Mouse (Mus musculus): ENCODE measurements around the gene Tm4sf1. TPM values are rescaled to one million over a fixed set of nuclear protein-coding genes. Genes with fewer than 3 reads are reported as not detected.

Tm4sf1 gene
- polyA plus RNA-seq, 1 experiment from 2014 or later: 407 TPM

GRCm38 (mm10) chr3:57276821-57277220 is 25.0 kb downstream of the Tm4sf1 start:
- H3K36me3 ChIP-seq (ENCODE audit: insufficient read depth, low read length): no peaks in the 10 kb centered on the region
- WGBS: 67% methylated on average over 3 of the region's 3 CpGs
- 0 out of 2 replicates have a peak overlapping the region, but pooled peaks have one; percentile 3 for H3K27ac ChIP-seq
- no peak overlapping the region for H3K4me3 ChIP-seq (replicated peaks; ENCODE audit: low read depth, low read length)
- no peak overlapping the region for H3K9ac ChIP-seq (ENCODE audit: low read depth, low read length)
- no peak overlapping the region for H3K4me2 ChIP-seq (ENCODE audit: low read length)
- TF ChIP-seq CTCF (IDR thresholded peaks at IDR 0.05; ENCODE audit: low read depth): no peak
- no peaks in the 10 kb centered on the region for H3K9me3 ChIP-seq (replicated peaks; ENCODE audit: low read length)
- H3K4me1 ChIP-seq (replicated peaks; ENCODE audit: insufficient read depth, low read length): no peaks in the 10 kb centered on the region
- peak; percentile 43 for DNase-seq (ENCODE audit: low spot score)
- H3K27me3 ChIP-seq (ENCODE audit: insufficient read depth, low read length): no peaks in the 10 kb centered on the region
- no peak for ATAC-seq (replicated peaks; ENCODE audit: low FRiP score, low read depth)

- Histone ChIP-seq H3K9me3 (replicated peaks; ENCODE audit: low read length) (no peaks in the 10 kb centered on the region), H3K27ac (no peak overlapping the region), H3K9ac (ENCODE audit: low read depth, low read length) (no peak overlapping the region), H3K4me3 (replicated peaks; ENCODE audit: low read depth, low read length) (no peak overlapping the region), H3K36me3 (ENCODE audit: insufficient read depth, low read length) (no peaks in the 10 kb centered on the region), H3K4me1 (replicated peaks; ENCODE audit: insufficient read depth, low read length) (no peaks in the 10 kb centered on the region), H3K27me3 (ENCODE audit: insufficient read depth, low read length) (no peaks in the 10 kb centered on the region), H3K4me2 (ENCODE audit: low read length) (no peak overlapping the region)
- DNase-seq (ENCODE audit: low spot score) (no peak), ATAC-seq (replicated peaks; ENCODE audit: low FRiP score, low read depth) (no peak)
- TF ChIP-seq CTCF (IDR thresholded peaks at IDR 0.05; ENCODE audit: low read depth): no peak
- WGBS: 64% methylated on average over 2 of the region's 2 CpGs
Observed at GRCm38 (mm10) chr3:57268994-57269393, 32.8 kb downstream of the Tm4sf1 start.

DNA sequence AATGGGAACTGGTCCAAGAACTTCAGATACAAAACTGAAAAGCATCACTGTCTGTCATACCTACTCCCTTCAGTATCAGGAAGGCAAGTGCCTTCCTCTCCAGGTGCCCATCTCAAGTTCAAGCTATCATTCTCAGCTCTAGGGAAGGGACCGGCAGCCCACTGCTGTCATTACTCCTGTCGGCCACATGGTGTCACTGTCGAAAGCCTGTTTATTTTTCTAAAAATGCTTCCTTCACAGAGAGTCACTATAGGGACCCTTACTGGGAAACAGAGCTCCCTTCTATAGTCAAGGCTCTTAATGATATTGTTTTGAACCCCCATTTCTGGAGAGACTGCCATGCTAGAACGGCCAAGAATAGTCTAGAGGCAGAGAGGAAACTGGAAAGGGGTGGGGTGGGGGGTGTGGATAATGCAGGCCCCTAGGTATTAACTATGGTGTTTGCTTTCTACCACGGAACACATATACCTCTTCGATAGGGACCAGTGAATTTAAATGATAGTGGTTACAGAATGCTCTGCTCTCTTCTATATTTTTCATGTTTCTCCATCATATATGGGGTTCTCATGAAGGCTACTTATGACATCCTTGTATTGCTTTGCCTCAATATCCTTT is 34.1 kb downstream of the Tm4sf1 start:
- H3K4me1 ChIP-seq (replicated peaks; ENCODE audit: insufficient read depth, low read length): no peaks in the 10 kb centered on the region
- H3K36me3 ChIP-seq (ENCODE audit: insufficient read depth, low read length): no peaks in the 10 kb centered on the region
- ATAC-seq (replicated peaks; ENCODE audit: low FRiP score, low read depth) (peak; percentile 52; the same call in 1 of the 2 replicates), DNase-seq (ENCODE audit: low spot score) (peak; percentile 85)
- no peak overlapping the region for H3K9ac ChIP-seq (ENCODE audit: low read depth, low read length)
- 35% methylated on average over 6 of the region's 6 CpGs for WGBS
- H3K4me2 ChIP-seq (ENCODE audit: low read length): no peak overlapping the region
- H3K27ac ChIP-seq: no peak overlapping the region
- no peaks in the 10 kb centered on the region for H3K9me3 ChIP-seq (replicated peaks; ENCODE audit: low read length)
- no peak overlapping the region for H3K4me3 ChIP-seq (replicated peaks; ENCODE audit: low read depth, low read length)
- no peaks in the 10 kb centered on the region for H3K27me3 ChIP-seq (ENCODE audit: insufficient read depth, low read length)
- TF ChIP-seq CTCF (IDR thresholded peaks at IDR 0.05; ENCODE audit: low read depth): peak; percentile 90

DNA sequence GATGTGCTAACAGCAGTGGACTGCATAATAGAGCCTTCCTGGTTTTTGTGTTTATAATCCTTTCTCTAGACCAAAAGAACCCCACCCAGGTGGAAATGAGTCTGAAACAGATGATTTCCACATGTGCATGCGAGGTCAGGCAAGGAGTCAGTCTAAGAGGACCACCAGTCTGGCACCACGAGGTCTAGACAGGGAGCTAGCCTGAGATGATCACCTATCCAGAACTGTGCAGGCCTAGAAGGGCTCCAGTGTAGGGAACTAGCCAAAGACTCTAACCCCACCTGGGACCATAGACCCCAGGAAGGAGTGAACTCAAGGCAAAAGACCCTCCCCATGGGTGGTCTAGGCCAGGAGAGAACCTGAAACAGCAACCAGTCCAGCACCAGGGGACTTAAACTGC is 48.7 kb downstream of the Tm4sf1 start:
- 76% methylated on average over 2 of the region's 2 CpGs for WGBS
- ATAC-seq (replicated peaks; ENCODE audit: low FRiP score, low read depth) (no peak), DNase-seq (ENCODE audit: low spot score) (no peak)
- no peaks in the 10 kb centered on the region for H3K27me3 ChIP-seq (ENCODE audit: insufficient read depth, low read length)
- H3K4me3 ChIP-seq (replicated peaks; ENCODE audit: low read depth, low read length): no peak overlapping the region
- no peaks in the 10 kb centered on the region for H3K9me3 ChIP-seq (replicated peaks; ENCODE audit: low read length)
- TF ChIP-seq CTCF (IDR thresholded peaks at IDR 0.05; ENCODE audit: low read depth): no peak
- no peaks in the 10 kb centered on the region for H3K4me1 ChIP-seq (replicated peaks; ENCODE audit: insufficient read depth, low read length)
- H3K4me2 ChIP-seq (ENCODE audit: low read length): no peak overlapping the region
- no peaks in the 10 kb centered on the region for H3K36me3 ChIP-seq (ENCODE audit: insufficient read depth, low read length)
- H3K27ac ChIP-seq: no peak overlapping the region
- no peak overlapping the region for H3K9ac ChIP-seq (ENCODE audit: low read depth, low read length)

DNA sequence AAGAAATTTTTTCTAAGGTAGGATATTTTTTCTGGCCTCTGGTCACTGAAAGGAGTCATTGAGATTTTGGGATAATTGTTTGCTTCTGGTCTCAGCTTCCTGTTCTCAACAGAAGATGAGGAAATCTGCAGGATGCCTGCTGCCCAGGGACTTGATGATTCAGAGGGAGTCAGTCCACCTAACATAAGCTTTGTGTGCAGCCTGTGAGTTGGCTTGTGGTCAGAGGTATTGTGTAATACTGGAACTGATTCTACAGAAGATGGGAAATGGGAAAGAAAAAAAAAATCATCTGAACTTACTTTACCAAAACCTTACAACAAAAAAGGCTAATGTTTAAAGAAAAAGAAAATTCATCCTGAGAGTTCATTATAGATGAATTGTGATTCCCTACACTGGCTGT is 49.2 kb downstream of the Tm4sf1 start:
- H3K27ac ChIP-seq: no peak overlapping the region
- no peak for TF ChIP-seq CTCF (IDR thresholded peaks at IDR 0.05; ENCODE audit: low read depth)
- no peaks in the 10 kb centered on the region for H3K27me3 ChIP-seq (ENCODE audit: insufficient read depth, low read length)
- no peak overlapping the region for H3K9ac ChIP-seq (ENCODE audit: low read depth, low read length)
- no peak for ATAC-seq (replicated peaks; ENCODE audit: low FRiP score, low read depth)
- H3K4me2 ChIP-seq (ENCODE audit: low read length): no peak overlapping the region
- no peaks in the 10 kb centered on the region for H3K9me3 ChIP-seq (replicated peaks; ENCODE audit: low read length)
- H3K4me1 ChIP-seq (replicated peaks; ENCODE audit: insufficient read depth, low read length): no peaks in the 10 kb centered on the region
- no peak overlapping the region for H3K4me3 ChIP-seq (replicated peaks; ENCODE audit: low read depth, low read length)
- no peak for DNase-seq (ENCODE audit: low spot score)
- no peaks in the 10 kb centered on the region for H3K36me3 ChIP-seq (ENCODE audit: insufficient read depth, low read length)

- Histone ChIP-seq H3K4me1 (replicated peaks; ENCODE audit: insufficient read depth, low read length) (no peaks in the 10 kb centered on the region), H3K27me3 (ENCODE audit: insufficient read depth, low read length) (no peaks in the 10 kb centered on the region), H3K9ac (ENCODE audit: low read depth, low read length) (no peak overlapping the region), H3K36me3 (ENCODE audit: insufficient read depth, low read length) (no peaks in the 10 kb centered on the region), H3K27ac (no peak overlapping the region), H3K4me2 (ENCODE audit: low read length) (no peak overlapping the region), H3K9me3 (replicated peaks; ENCODE audit: low read length) (no peaks in the 10 kb centered on the region), H3K4me3 (replicated peaks; ENCODE audit: low read depth, low read length) (no peak overlapping the region)
- ATAC-seq (replicated peaks; ENCODE audit: low FRiP score, low read depth): no peak
- no peak for TF ChIP-seq CTCF (IDR thresholded peaks at IDR 0.05; ENCODE audit: low read depth)
- no peak for DNase-seq (ENCODE audit: low spot score)
- 63% methylated on average over 2 of the region's 2 CpGs for WGBS
Observed at GRCm38 (mm10) chr3:57245242-57245641, 56.5 kb downstream of the Tm4sf1 start.

Other genes with a start within 250 kb of the Tm4sf1 start
- gene Tm4sf4, start 123.3 kb upstream of the Tm4sf1 start, polyA plus RNA-seq (2015; fragmentation: Nextera tagmentation; extraction: Ambion mirVana): 0.79 and 0.93 TPM in 2 replicates